Mouse (Mus musculus) natural killer cell, adult 2 months (primary cell): Measurements from ENCODE around the gene Hook2.
A peak's percentile ranks its signal among the peaks of the same experiment; 100 is the strongest.

Experiments
- DNase-seq, 2 experiments: peaks; one replicate each; pipeline ENCODE4 v3.0.0; 2022; ENCODE audit warnings: low spot score in 2 of 2

Hook2 gene

GRCm38 (mm10) chr8:84987388-84987787 is 3.0 kb upstream of the Hook2 start:
- no peak for DNase-seq

- DNase-seq: no peak
Measured at GRCm38 (mm10) chr8:84987903-84988302, 2.5 kb upstream of the Hook2 start.

GRCm38 (mm10) chr8:84989311-84989731 is 1.1 kb upstream of the Hook2 start:
- DNase-seq: peak; percentile 35 to 37

DNA sequence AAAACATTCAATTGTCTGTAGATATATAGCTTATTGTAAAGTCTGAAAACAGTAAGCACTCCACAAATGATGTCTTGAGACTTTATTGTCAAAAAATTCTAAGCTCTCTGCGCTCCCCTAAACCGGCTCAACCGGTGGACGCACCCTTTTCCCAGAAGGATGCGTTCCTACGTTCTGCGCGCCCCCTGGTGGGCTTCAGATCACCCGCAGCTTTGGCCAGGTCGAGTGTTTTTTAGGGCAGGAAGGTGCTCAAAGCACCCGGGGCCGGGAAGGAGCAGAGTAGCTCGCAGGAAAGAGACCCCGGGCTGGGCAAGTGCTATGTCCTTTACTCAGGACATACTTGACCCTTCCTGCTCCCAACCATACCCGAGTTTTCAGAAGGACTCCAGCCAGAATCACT is 593 bp upstream of the Hook2 start:
- peak; percentile 88 to 91 for DNase-seq

DNA sequence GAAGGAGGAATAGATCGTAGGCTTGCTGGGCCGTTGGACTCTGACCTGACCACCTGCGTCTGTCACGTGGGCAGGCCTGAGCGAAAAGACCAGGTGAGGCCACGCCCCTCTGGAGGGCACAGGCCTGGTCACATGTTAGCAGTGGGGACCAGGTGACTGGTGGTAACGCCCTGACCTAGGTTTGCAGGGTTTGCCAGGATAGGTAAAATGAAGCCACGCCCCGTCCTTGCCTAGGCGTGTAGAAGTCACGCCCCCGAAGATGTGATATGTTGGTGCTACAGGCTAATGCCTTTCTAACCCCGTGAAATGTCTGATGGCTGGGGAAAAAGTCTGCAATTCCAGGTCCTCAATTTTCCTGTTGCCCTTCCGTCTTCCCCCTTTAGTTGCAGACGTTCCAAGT is 433 bp downstream of the Hook2 start:
- DNase-seq: peak in 1 of 2 experiments; percentile 62

GRCm38 (mm10) chr8:84994375-84994774 is 4.0 kb downstream of the Hook2 start:
- no peak for DNase-seq

DNA sequence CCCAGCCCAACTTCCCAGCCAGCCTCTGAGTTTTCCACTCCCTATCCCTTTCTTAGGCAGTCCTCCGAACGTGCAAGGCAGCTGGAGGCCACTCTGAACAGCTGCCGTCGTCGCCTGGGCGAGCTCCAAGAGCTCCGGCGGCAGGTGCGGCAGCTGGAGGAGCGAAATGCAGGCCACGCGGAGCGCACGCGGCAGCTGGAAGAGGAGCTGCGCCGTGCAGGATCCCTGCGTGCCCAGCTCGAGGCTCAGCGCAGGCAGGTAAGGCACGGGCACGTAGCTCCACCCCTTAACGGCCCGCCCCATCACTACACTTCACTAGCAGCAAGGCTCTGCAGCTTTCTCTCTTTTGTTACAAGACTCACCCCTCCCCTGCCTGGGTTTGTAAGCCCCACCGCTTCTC is 5.3 kb downstream of the Hook2 start:
- DNase-seq: no peak

DNA sequence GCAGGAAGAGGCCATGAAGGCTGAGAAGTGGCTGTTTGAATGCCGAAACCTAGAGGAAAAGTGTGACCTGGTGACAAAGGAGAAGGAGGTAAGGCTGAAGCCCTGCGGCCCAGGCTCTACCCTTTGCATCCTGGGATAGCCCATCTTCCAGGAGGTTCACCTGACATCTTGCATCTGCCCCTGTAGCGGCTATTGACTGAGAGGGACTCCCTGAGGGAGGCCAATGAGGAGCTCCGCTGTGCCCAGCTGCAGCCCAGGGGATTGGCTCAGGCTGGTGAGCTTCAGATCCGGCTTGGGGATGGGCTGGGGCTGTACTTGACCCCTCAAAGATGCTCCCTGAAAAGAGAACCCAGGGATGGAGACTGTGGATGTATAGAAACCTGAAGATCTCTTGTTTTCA is 6.6 kb downstream of the Hook2 start:
- DNase-seq: no peak

DNA sequence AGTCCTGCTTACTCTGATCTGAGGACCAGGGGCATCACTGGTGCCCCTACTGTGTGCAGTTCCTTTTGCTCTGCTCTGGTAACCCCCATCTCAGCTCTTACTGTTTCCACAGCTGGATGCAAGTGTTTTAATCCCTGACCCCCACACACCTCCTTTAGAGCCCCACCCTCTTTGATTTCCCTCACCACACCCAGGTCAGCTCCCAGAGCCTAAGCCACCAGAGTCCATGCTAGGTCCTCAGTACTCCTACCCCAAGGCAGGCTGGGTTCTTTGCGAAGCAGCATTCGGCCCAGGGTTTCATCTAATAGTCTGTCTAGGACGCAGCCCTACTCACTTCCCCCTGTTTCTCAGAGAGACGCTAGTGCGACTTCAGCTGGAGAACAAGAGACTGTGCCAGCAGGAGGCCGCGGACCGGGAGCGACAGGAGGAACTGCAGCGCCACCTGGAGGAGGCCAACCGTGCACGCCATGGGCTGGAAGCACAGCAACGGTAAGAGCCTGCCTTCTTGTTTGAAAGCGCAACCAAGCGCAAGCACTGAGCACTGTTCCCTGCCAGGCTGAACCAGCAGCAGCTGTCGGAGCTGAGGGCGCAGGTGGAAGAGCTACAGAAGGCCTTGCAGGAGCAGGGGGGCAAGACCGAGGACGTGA is 7.4 kb downstream of the Hook2 start:
- peak; percentile 82 to 92 for DNase-seq

- DNase-seq: peak; percentile 30 to 44
Measured at GRCm38 (mm10) chr8:85007686-85008085, 17.3 kb downstream of the Hook2 start.

- DNase-seq: no peak
Measured at GRCm38 (mm10) chr8:85011242-85011641, 20.8 kb downstream of the Hook2 start.

GRCm38 (mm10) chr8:85013230-85013840 is 22.9 kb downstream of the Hook2 start:
- DNase-seq: peak; percentile 56 to 71

- no peak for DNase-seq
Measured at GRCm38 (mm10) chr8:85014431-85014830, 24.0 kb downstream of the Hook2 start, which contains the start of gene Best2. Gene Best2, minus strand, starts transcription at chr8:85014531.

GRCm38 (mm10) chr8:85016724-85017123 is 26.3 kb downstream of the Hook2 start:
- no peak for DNase-seq

DNA sequence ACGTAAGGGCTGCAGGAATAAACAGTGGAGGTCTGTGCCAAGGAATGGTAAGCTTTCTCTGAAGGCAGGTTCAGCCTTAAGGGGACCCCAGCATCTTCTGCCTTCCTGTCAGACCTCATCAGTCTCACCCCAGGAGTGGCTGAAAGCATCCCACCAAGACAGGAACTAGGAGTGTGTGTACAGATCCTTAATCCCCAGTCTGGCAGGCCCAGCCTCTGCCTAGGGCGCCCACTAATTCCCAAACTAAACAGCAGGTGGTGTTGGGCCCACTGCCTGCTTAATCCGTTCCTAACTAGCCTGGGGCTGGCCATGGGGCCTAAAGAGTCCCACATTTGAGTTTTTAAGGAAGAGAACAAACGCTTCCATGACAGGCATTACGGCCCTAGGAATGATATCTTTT is 26.8 kb downstream of the Hook2 start:
- DNase-seq: no peak

GRCm38 (mm10) chr8:85021514-85022055 is 31.2 kb downstream of the Hook2 start:
- DNase-seq: no peak

DNA sequence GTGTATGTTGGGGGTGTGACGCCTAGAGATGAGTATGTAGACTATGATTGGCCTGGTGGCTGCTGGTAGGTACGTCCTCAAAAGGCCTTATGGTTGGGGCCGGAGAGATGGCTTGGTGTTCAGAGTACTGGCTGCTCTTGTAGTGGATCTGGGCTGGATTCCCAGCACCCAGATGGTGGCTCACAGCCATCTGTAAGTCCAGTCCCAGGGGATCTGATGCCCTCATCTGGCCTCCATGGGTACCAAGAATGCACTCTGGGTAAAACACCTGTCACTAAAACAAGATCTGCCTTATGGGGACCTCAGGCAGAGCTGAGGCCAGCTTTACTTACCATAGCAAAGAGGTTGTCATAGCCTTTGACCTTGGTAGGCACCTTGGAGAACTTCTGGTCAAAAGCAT is 33.4 kb downstream of the Hook2 start:
- DNase-seq: no peak

- peak; percentile 86 to 87 for DNase-seq
Measured at GRCm38 (mm10) chr8:85025098-85025932, 34.9 kb downstream of the Hook2 start, which contains the start of gene Asna1. Gene Asna1, minus strand, starts transcription at chr8:85025281.

DNA sequence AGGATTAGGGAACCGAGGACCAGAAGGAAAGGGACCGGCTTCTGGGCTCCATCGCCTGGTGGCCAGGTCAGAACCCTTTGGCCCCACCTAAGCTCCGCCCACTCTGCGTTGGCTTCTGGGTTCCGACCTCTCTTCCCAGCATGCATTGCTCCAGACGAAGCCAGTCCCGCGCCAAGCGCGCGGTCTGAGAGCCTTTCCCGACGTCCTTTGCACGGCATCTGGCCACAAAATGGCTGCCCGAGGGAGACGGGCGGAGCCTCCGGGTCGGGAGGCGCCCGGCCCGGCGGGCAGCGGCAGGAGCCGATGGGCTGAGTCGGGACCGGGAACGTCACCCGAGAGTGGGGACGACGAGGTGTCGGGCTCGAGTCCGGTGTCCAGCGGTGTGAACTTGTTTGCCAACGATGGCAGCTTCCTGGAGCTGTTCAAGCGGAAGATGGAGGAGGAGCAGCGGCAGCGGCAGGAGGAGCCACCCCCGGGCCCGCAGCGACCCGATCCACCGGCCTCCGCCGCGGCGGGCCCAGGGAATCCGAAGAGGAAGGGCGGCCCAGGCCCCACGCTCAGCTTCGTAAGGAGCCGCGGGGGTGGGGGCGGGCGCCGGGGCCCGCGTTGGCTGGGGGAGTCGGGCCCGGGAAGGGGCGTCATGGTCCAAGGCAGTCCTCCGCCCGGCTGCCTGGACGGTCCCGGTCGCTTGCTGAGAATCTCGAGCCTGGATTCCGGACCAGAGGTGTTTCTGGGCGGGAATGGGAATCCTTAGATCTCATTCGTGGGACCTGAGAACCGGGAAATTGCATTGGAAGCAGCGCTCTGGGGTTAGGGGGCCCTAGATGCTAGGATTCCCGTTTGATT is 36.5 kb downstream of the Hook2 start, which contains the start of gene Trir:
TSS of gene Trir (plus strand) at position 154 of the 846 bp plus-strand sequence.
- DNase-seq: peak; percentile 94 to 95

DNA sequence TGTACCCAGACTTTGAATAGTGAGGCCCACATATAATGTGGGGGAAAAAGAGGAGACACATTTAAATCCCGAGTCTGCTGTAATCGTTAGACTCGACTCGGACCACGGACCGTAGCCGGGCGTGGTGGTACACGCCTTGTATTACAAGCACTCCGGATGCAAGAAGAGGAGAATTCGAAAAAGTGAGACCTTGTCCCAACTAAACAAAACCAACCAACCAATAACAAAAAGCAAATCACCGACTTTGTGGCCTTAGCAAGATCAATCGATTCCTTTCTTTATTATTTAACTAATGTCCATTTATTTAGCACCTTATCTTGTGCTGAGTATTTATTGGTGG is 37.1 kb downstream of the Hook2 start:
- DNase-seq: no peak

DNA sequence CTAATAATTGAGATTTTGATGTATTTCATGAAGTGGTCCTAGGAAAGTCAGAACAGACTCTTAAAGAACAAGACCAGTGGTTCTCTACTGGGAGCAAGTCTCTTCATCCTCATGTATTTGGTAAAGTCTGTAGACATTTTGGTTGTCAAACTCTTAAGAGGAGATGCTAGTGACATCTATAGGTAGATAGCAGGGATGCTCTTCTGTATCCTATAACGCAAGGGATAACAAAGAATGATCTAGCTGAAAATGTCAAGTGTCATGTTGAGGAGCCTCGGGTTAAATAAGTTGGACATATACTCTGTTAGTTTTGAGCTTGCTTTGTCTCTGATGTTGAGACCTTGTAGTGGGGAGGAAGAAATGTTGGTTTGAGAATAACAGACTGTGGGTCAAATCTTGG is 37.5 kb downstream of the Hook2 start:
- no peak for DNase-seq
